Mouse (Mus musculus): Measurements from ENCODE around the gene Mettl11b. TPM values are rescaled to one million over a fixed set of nuclear protein-coding genes. Genes with fewer than 3 reads are reported as not detected.
"Not testable (repeated sequence)": the region's sequence is repeated elsewhere in the genome, so short reads cannot be mapped to it uniquely, and the experiment has no call there.

Gene Mettl11b
- 0.40 and 1.5 TPM in 2 replicates for polyA plus RNA-seq (2014; fragmentation: Nextera tagmentation; extraction: Ambion mirVana)

GRCm38 (mm10) chr1:163725106-163725759, at the start of gene Mettl11b:
TSS of gene Mettl11b (minus strand) at chr1:163725232.
- Histone ChIP-seq H3K36me3 (ENCODE audit: control insufficient read depth, insufficient read depth, low read length) (no peaks in the 10 kb centered on the region), H3K27me3 (ENCODE audit: control insufficient read depth, insufficient read depth, low read length) (no peaks in the 10 kb centered on the region), H3K4me2 (replicated peaks; ENCODE audit: low read depth, low read length) (no peak within 1 kb of the TSS), H3K4me1 (replicated peaks; ENCODE audit: control insufficient read depth, insufficient read depth, low read length) (no peaks in the 10 kb centered on the region), H3K27ac (ENCODE audit: low read depth, low read length) (no peak within 1 kb of the TSS), H3K4me3 (ENCODE audit: low read depth, low read length) (no peak within 1 kb of the TSS), H3K9me3 (ENCODE audit: control insufficient read depth, low read length) (no peaks in the 10 kb centered on the region), H3K9ac (ENCODE audit: low read depth, low read length) (no peak within 1 kb of the TSS)
- ATAC-seq (ENCODE audit: low FRiP score) (0 out of 2 replicates have a peak, but pooled peaks have one; percentile 47), DNase-seq (ENCODE audit: low spot score) (peak; percentile 2)
- WGBS, result 51% methylated on average over 9 of the region's 9 CpGs

DNA sequence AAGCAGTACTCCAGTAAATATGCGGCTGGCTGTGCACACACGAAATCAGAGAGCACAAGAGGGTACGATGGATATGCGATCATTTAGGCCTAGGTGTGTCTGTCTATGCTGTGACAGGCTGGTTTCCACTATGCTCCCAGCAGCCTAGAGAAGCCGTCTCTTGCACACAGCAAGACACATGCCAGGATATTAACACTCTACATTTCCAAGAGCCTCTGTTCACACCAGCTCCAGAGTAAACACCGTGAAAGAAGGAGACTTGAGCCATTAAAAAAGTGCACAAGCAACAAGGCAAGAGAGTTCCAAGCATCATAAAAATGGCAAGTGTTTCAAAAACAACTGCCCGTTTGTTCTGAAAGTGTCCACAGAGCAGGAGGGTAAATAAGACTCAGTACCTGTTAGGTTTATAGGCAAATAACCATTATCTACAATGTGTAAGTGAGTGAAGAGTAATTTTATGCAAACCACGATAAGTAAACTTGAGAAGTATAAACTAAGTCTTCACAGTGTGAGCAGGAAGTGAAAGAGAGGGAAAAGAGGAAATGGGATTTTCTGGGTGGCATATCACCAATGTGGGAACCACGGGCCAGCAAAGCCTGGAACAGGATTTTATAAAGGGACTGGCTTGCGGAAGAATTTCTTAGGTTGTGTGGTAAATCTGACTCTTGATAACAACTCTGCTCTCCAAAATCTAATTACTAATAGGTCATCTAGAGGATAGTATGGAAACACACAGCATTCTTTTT, 32.6 kb upstream of the Mettl11b start:
- H3K9ac ChIP-seq (ENCODE audit: low read depth, low read length), result no peak overlapping the region
- ATAC-seq (ENCODE audit: low FRiP score), result no peak
- H3K4me3 ChIP-seq (ENCODE audit: low read depth, low read length), result no peak overlapping the region
- DNase-seq (ENCODE audit: low spot score), result no peak
- 81% methylated on average over 10 of the region's 10 CpGs for WGBS
- no peak overlapping the region for H3K27ac ChIP-seq (ENCODE audit: low read depth, low read length)
- H3K4me2 ChIP-seq (replicated peaks; ENCODE audit: low read depth, low read length), result no peak overlapping the region
- no peaks in the 10 kb centered on the region for H3K36me3 ChIP-seq (ENCODE audit: control insufficient read depth, insufficient read depth, low read length)
- no peaks in the 10 kb centered on the region for H3K9me3 ChIP-seq (ENCODE audit: control insufficient read depth, low read length)
- no peaks in the 10 kb centered on the region for H3K27me3 ChIP-seq (ENCODE audit: control insufficient read depth, insufficient read depth, low read length)
- no peaks in the 10 kb centered on the region for H3K4me1 ChIP-seq (replicated peaks; ENCODE audit: control insufficient read depth, insufficient read depth, low read length)

DNA sequence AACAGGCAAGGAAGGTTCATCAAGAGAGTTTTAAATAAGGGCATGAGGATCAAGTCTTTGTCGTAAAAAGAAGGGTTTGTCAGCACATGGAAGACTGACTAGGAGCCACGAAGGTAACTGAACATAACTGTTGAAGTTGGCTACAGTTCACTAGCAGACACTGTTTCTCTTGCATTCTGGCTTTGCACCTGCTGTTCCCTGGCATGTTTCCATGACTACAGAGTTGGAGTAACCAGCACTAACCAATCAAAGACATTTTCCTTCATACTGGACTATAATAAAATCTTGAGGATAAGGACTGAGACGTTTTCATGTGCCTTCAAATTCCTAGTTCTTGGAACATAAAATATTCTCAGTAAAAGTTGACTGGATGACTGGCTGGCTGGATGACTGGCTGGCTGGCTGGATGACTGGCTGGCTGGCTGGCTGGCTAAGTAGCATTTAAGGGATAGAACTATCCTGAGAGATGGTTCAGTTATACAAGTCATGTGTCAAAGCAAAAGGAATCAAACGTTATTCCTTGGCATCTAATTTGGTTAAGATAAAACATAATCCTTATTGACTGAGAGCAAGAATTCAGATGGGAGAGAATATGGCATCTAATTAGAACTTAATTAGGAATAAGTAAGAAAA, 26.4 kb upstream of the Mettl11b start:
- 77% methylated on average over 4 of the region's 4 CpGs for WGBS

DNA sequence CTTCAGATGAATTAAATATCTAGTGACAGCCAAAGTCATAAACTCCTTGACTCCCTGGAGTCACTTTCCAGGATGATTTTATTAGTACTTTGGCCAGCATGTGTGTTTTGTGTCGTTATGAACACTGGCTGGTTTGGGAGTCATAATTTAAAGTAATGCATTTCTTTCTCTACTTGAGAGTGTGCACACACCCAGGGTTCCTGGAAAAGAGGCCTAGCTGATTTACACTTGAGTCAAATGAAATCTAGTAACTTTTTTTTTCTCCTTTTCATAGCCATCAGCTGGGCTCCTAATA, 12.2 kb upstream of the Mettl11b start:
- no peak overlapping the region for H3K9ac ChIP-seq (ENCODE audit: low read depth, low read length)
- no peaks in the 10 kb centered on the region for H3K36me3 ChIP-seq (ENCODE audit: control insufficient read depth, insufficient read depth, low read length)
- WGBS, result 88% methylated on average over 1 of the region's 1 CpGs
- H3K4me1 ChIP-seq (replicated peaks; ENCODE audit: control insufficient read depth, insufficient read depth, low read length), result no peaks in the 10 kb centered on the region
- no peak overlapping the region for H3K27ac ChIP-seq (ENCODE audit: low read depth, low read length)
- no peak for ATAC-seq (ENCODE audit: low FRiP score)
- H3K27me3 ChIP-seq (ENCODE audit: control insufficient read depth, insufficient read depth, low read length), result no peaks in the 10 kb centered on the region
- DNase-seq (ENCODE audit: low spot score), result no peak
- H3K4me3 ChIP-seq (ENCODE audit: low read depth, low read length), result no peak overlapping the region
- H3K9me3 ChIP-seq (ENCODE audit: control insufficient read depth, low read length), result no peaks in the 10 kb centered on the region
- H3K4me2 ChIP-seq (replicated peaks; ENCODE audit: low read depth, low read length), result no peak overlapping the region

More for the DNA sequence above, 26.4 kb upstream of the Mettl11b start:
- H3K27me3 ChIP-seq (ENCODE audit: control insufficient read depth, insufficient read depth, low read length), result no peaks in the 10 kb centered on the region
- no peaks in the 10 kb centered on the region for H3K9me3 ChIP-seq (ENCODE audit: control insufficient read depth, low read length)
- no peak overlapping the region for H3K9ac ChIP-seq (ENCODE audit: low read depth, low read length)
- no peaks in the 10 kb centered on the region for H3K36me3 ChIP-seq (ENCODE audit: control insufficient read depth, insufficient read depth, low read length)
- H3K4me1 ChIP-seq (replicated peaks; ENCODE audit: control insufficient read depth, insufficient read depth, low read length), result no peaks in the 10 kb centered on the region
- ATAC-seq (ENCODE audit: low FRiP score) (no peak), DNase-seq (ENCODE audit: low spot score) (no peak)
- H3K4me3 ChIP-seq (ENCODE audit: low read depth, low read length), result no peak overlapping the region
- no peak overlapping the region for H3K27ac ChIP-seq (ENCODE audit: low read depth, low read length)
- H3K4me2 ChIP-seq (replicated peaks; ENCODE audit: low read depth, low read length), result no peak overlapping the region

- H3K27ac ChIP-seq (ENCODE audit: low read depth, low read length), result no peak overlapping the region
- ATAC-seq (ENCODE audit: low FRiP score) (no peak), DNase-seq (ENCODE audit: low spot score) (no peak)
- H3K4me3 ChIP-seq (ENCODE audit: low read depth, low read length), result no peak overlapping the region
- no peak overlapping the region for H3K4me2 ChIP-seq (replicated peaks; ENCODE audit: low read depth, low read length)
- no peaks in the 10 kb centered on the region for H3K4me1 ChIP-seq (replicated peaks; ENCODE audit: control insufficient read depth, insufficient read depth, low read length)
- no peak overlapping the region for H3K9ac ChIP-seq (ENCODE audit: low read depth, low read length)
- H3K9me3 ChIP-seq (ENCODE audit: control insufficient read depth, low read length), result no peaks in the 10 kb centered on the region
- no peaks in the 10 kb centered on the region for H3K27me3 ChIP-seq (ENCODE audit: control insufficient read depth, insufficient read depth, low read length)
- no peaks in the 10 kb centered on the region for H3K36me3 ChIP-seq (ENCODE audit: control insufficient read depth, insufficient read depth, low read length)
- WGBS, result 86% methylated on average over 10 of the region's 10 CpGs
Observed at GRCm38 (mm10) chr1:163736441-163737238, 11.6 kb upstream of the Mettl11b start.

GRCm38 (mm10) chr1:163731166-163731565, 6.1 kb upstream of the Mettl11b start:
- not testable (repeated sequence) for H3K36me3 ChIP-seq (ENCODE audit: control insufficient read depth, insufficient read depth, low read length); H3K27ac ChIP-seq (ENCODE audit: low read depth, low read length); DNase-seq (ENCODE audit: low spot score); H3K4me3 ChIP-seq (ENCODE audit: low read depth, low read length); H3K4me1 ChIP-seq (replicated peaks; ENCODE audit: control insufficient read depth, insufficient read depth, low read length); H3K9ac ChIP-seq (ENCODE audit: low read depth, low read length); H3K27me3 ChIP-seq (ENCODE audit: control insufficient read depth, insufficient read depth, low read length); ATAC-seq (ENCODE audit: low FRiP score); H3K9me3 ChIP-seq (ENCODE audit: control insufficient read depth, low read length); H3K4me2 ChIP-seq (replicated peaks; ENCODE audit: low read depth, low read length)
- WGBS, result 94% methylated on average over 10 of the region's 10 CpGs

GRCm38 (mm10) chr1:163723913-163724312, 1.1 kb downstream of the Mettl11b start:
- Histone ChIP-seq H3K9ac (ENCODE audit: low read depth, low read length) (no peak overlapping the region), H3K4me3 (ENCODE audit: low read depth, low read length) (no peak overlapping the region), H3K9me3 (ENCODE audit: control insufficient read depth, low read length) (no peaks in the 10 kb centered on the region), H3K36me3 (ENCODE audit: control insufficient read depth, insufficient read depth, low read length) (no peaks in the 10 kb centered on the region), H3K27me3 (ENCODE audit: control insufficient read depth, insufficient read depth, low read length) (no peaks in the 10 kb centered on the region), H3K27ac (ENCODE audit: low read depth, low read length) (no peak overlapping the region), H3K4me1 (replicated peaks; ENCODE audit: control insufficient read depth, insufficient read depth, low read length) (no peaks in the 10 kb centered on the region), H3K4me2 (replicated peaks; ENCODE audit: low read depth, low read length) (no peak overlapping the region)
- ATAC-seq (ENCODE audit: low FRiP score) (no peak), DNase-seq (ENCODE audit: low spot score) (no peak)
- 48% methylated on average over 1 of the region's 1 CpGs for WGBS

DNA sequence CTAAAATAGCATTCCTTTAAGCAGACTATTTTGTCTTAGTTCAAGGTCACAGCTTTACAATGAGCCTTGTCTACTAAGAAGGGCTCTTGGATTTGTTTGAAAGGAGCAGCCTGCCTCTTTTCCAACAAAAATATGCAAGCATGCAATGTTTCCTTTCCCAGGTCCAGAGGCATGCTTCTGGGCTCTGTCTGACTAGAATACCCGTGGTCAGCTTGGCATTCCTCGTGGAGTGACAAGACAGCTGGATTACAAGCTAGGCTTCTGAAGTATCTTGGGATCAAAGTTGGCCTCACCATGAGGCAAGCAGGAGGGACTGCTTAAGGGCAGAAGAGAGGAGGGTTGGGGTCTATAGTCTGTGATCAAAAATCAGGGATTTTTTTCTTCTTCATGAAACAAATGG, 16.4 kb downstream of the Mettl11b start:
- Histone ChIP-seq H3K4me1 (replicated peaks; ENCODE audit: control insufficient read depth, insufficient read depth, low read length) (no peaks in the 10 kb centered on the region), H3K4me3 (ENCODE audit: low read depth, low read length) (no peak overlapping the region), H3K9me3 (ENCODE audit: control insufficient read depth, low read length) (no peaks in the 10 kb centered on the region), H3K27me3 (ENCODE audit: control insufficient read depth, insufficient read depth, low read length) (no peaks in the 10 kb centered on the region), H3K27ac (ENCODE audit: low read depth, low read length) (no peak overlapping the region), H3K36me3 (ENCODE audit: control insufficient read depth, insufficient read depth, low read length) (no peaks in the 10 kb centered on the region), H3K9ac (ENCODE audit: low read depth, low read length) (no peak overlapping the region), H3K4me2 (replicated peaks; ENCODE audit: low read depth, low read length) (no peak overlapping the region)
- no peak for ATAC-seq (ENCODE audit: low FRiP score)
- WGBS, result 65% methylated on average over 2 of the region's 2 CpGs
- DNase-seq (ENCODE audit: low spot score), result no peak

Data from hindbrain, embryonic 11.5 days (tissue).